Mouse (Mus musculus): ENCODE data around the gene Prss21.

DNA sequence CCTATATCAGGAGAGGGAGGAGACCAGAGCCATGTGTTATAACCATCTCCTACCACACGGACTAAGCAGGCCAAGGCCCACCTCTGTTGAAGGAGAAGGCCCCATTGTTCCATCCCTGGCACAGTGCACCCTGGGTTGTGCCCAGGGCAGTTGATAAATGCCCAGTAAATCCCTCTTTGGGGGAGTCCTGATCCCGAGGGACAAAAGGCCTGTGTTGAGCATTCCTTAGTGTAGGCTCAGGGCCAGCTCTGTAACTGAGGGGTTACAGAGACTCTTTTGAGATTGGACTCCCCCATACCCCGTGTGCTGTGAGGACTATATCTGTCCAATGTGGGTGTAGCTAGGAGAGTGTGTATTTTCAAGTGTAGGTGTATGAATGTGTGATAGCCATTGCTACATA is 8.9 kb downstream of the Prss21 start:
- TF ChIP-seq CTCF (IDR thresholded peaks at IDR 0.05) (no peak), POLR2A (IDR thresholded peaks at IDR 0.05; ENCODE audit: insufficient read depth, low read depth, low read length) (no peak)

All from heart, adult 2 months (tissue).